Mouse (Mus musculus) heart, postnatal 36 days (tissue): ENCODE measurements at regions not wholly inside any gene's neighbourhood (a gene's known extent, or its start where the extent isn't known, plus 50 kb on each side); places are given as distances from the start of the nearest gene placed in this dataset.
A peak's percentile ranks its signal among the peaks of the same experiment; 100 is the strongest.

Experiments
- DNase-seq, 2 experiments: peaks; one replicate each; pipeline ENCODE4 v3.0.0; 2021 to 2022
- intact Hi-C: fragments of 180-260 bp; cut with DNase I; formaldehyde crosslinking; loops from one replicate; pipeline ENCODE4 v1.15.1; 2025

DNA sequence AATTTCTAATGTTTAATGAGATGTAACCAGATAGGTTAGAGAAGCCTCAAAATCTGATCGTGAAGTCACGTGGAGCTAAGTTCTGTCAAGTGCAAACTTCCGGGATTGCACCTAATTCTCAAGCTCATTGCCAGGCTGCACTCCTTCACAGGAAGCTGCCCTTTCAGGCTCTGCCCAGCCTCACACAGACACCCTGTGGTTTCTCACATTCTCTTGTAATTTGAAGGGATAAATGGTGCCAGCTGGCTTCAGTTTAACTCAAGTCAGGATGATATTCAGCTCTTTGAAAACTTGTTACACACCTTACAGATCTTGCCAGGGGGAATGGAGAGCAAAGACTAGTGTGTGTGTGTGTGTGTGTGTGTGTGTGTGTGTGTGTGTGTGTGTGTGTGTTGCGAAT is 529.3 kb upstream of the Tle4 start:
- DNase-seq: no peak
- intact Hi-C loops: no loop called here

GRCm38 (mm10) chr19:15108441-15109026 is 510.7 kb upstream of the Tle4 start:
- intact Hi-C loops: no loop called here
- DNase-seq: no peak

- DNase-seq: no peak
- intact Hi-C loops: no loop called here
Measured at GRCm38 (mm10) chr19:15095054-15095453, 497.2 kb upstream of the Tle4 start.

- no peak for DNase-seq
- intact Hi-C loops: no loop called here
Measured at GRCm38 (mm10) chr19:15093534-15093933, 495.7 kb upstream of the Tle4 start.

DNA sequence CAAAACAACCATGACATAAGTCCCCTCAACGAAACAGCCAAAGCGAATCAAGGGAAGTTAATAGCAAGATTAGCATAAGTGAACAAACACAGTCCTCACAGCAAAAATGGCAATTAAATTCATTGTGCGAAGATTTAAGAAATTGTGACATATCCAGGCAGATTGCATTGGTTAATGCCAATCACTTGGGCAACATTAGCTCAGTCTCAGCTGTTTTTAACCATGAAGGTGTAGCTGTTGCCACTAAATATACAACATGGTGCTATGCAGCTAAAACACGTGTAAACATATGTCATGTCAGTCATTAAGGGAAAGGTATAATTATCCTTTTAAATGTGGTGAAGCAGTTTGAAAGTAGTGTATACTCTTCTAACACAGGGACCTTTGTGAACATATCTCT is 482.8 kb upstream of the Tle4 start:
- intact Hi-C loops: no loop called here
- DNase-seq: no peak

DNA sequence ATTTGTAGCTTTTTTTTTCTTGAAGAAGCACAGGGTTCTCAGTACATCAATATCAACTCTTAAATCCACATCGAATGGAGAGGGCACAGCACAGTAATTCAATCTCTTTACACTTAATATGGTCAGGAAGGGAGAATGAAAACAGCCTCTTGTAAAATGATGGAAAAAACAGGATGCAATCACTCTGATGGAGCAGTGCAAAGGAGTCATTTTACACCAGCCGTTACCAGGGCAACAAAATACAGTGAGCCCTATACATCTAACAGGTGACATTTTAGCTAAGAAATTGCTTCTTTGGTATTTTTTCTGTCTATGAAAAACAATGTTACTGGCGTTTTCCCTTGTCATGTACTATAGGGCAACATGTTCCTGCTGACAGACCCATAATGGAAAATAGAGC is 459.9 kb upstream of the Tle4 start:
- DNase-seq: no peak

DNA sequence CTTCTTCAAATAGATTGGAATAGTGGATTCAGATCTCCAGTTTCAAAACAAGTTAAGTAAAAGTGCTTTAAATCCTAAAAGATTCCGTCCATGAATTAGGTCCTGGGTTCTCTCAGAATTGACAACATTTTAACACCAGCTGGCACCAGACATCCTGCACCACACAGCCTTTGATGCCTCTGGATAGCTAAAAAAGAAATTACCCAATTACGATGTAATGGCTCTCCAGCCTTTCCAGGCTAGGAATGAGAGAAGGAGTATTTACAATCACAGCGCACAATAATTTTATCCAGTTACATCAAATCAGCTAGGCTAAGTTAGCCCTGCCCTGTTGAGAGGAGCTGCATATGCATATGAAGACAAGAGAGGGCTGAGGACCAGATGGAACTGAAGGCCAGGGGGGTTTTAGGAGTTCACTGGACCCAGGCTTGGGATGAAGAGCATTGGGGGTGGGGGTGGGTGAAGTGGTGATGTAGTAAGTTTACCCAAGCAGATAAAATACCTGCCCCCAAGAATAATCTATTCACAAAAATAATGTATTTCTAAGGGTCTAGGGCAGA is 455.8 kb upstream of the Tle4 start:
- no peak for DNase-seq
- intact Hi-C loops: no loop called here

More for the DNA sequence above, 459.9 kb upstream of the Tle4 start:
- intact Hi-C loops: no loop called here

DNA sequence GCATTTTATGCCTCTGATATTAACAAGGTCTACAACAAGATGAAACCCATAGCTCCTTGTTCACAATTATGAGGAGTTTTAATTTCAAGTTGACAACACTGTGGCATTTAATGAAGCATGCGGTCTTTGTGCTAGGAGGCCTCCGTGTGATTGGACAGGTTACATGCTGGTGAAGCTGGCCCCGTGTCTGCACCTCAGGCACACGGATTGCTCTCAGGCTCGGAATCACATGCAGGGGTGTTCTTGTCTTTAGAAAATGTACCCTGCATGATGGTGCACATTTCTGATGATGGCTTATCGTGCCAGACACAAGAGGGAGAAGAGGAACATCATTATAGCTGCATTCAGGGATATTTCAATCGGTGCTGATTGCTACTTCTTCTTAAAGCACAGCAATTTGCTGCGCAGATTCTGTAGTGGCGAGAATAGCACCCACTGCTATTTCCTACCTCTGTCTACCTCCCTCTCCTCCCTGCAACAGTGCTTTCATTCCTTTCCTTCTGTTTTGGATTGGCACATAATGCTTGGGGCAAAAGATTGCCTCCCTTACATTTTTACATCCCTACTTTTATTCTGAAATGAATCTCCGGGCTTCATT is 454.9 kb upstream of the Tle4 start:
- DNase-seq: no peak
- intact Hi-C loops: no loop called here

DNA sequence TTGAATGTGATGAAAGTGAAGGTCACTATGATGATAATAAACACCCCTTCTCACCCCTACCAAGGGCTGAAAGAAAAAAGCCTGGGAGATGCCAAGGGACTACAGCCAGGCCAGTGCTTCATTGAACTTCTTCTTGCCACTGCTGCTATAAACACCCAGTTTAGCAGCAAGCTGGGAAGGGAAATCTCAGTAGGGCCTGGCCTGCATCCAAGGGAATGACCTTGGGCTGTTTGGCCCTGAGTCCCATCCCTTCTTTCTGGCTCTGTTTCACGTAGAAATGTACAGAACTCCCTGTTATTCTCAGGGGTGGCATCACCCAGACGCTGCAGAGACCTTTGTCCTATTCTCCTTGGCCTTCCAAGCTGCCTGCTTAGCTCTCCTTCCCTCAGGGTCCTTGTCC is 450.0 kb upstream of the Tle4 start:
- peak in 1 of 2 experiments; percentile 3 for DNase-seq
- intact Hi-C loops: no loop called here

DNA sequence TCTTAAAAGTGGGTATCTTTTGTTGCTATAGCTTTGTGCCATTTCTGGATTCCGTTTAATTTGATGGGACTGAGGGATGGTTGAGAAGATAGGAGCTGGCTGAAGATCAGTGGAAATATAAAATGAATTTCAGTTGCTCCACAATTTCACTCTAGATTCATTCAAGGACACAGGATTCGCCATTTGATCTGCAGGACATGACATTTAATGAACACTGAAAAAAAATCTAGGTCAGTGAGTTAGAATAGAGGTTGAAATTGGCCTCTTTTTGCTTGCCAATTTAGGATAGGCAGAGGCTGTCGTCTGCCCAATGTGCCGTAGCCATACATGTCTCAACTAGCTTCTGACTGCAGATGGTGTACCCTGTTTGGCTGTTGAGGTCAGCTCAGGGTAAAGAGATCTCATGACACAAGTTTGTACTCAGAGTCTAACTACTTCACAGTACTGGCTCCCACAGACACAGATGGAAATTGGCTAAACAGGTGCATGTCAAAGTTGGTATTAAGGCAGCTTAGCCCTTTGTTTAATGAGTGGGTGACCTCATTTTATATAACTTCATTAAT is 449.5 kb upstream of the Tle4 start:
- no peak for DNase-seq
- intact Hi-C loops: no loop called here

GRCm38 (mm10) chr19:15035554-15035953 is 437.7 kb upstream of the Tle4 start:
- peak; percentile 42 to 63 for DNase-seq

GRCm38 (mm10) chr19:15033921-15034320 is 436.1 kb upstream of the Tle4 start:
- intact Hi-C loops: loop anchor here (10.0 kb wide), 2 partner anchors 581 to 771 kb away; no protein-coding TSS in a partner anchor
- no peak for DNase-seq

More at GRCm38 (mm10) chr19:15035554-15035953, 437.7 kb upstream of the Tle4 start:
- intact Hi-C loops: loop anchor here (1.0 to 10.0 kb wide), 3 partner anchors 579 to 1054 kb away; no protein-coding TSS in a partner anchor

DNA sequence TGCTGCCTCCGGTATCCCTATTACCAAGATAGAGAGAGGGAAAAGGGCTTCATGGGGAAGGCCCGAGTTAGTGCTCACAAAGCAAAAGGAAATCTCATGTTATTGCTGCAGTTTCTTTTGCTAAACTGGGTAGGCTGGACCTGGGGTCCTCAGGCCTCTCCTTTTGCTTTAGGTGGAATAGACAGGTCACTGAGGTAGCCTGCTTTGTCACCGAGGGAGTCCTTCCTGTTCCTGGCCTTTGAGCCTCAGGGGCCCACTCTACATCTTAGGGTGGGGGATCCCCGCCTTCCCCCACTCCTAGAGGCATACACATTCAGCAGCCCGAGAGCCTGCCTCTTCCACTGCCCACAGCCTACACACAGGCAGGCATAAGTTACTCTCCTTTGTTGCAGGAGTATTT is 435.5 kb upstream of the Tle4 start:
- intact Hi-C loops: loop anchor here (10.0 kb wide), 2 partner anchors 581 to 771 kb away; no protein-coding TSS in a partner anchor
- DNase-seq: no peak

GRCm38 (mm10) chr19:15032297-15032947 is 434.6 kb upstream of the Tle4 start:
- no peak for DNase-seq
- intact Hi-C loops: loop anchor here (10.0 kb wide), 2 partner anchors 582 to 772 kb away; no protein-coding TSS in a partner anchor

DNA sequence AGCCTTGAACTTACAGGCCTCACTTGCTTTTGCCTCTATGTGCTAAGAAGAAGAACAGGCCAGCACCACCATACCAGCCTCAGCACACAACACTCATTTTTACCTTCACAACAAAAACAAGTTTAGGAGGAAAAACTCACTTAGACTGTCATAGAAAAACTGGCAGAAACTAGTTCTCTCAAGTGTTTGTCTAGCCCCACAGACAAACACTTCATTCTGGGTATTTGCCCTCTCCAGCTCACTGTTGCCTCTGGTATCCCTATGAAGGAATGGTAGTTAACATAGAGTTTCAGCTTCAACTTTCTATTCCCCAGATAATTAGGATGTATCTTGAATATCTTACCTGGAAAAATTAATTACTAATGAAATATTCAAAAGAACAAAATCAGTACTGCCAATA is 433.6 kb upstream of the Tle4 start:
- no peak for DNase-seq
- intact Hi-C loops: loop anchor here (10.0 kb wide), 2 partner anchors 583 to 773 kb away; no protein-coding TSS in a partner anchor

- intact Hi-C loops: no loop called here
Measured at GRCm38 (mm10) chr19:15003596-15003995, 405.7 kb upstream of the Tle4 start.

GRCm38 (mm10) chr19:14993344-14993743 is 395.5 kb upstream of the Tle4 start:
- intact Hi-C loops: no loop called here
- DNase-seq: no peak

More at GRCm38 (mm10) chr19:15003596-15003995, 405.7 kb upstream of the Tle4 start:
- no peak for DNase-seq

DNA sequence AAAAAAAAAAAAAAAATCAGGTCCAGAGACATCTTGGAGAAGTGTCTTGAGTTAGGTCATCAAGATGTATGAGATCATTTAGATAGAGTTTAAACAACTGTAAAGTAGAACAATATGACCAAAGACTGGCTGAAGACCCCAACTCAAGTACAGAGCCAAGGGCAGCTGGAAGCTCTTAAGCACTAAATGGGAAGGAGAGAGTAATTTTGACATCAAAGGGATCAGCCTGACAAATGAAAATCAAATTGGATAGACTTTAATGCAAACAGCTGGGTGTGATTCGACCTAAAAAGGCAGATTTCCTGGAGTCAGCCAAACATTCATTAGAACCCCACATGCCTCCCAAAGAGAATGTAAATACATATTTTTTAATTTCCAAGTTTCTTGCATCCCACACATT is 372.3 kb upstream of the Tle4 start:
- no peak for DNase-seq
- intact Hi-C loops: no loop called here

- intact Hi-C loops: no loop called here
- DNase-seq: no peak
Measured at GRCm38 (mm10) chr19:14968283-14968682, 370.4 kb upstream of the Tle4 start.

DNA sequence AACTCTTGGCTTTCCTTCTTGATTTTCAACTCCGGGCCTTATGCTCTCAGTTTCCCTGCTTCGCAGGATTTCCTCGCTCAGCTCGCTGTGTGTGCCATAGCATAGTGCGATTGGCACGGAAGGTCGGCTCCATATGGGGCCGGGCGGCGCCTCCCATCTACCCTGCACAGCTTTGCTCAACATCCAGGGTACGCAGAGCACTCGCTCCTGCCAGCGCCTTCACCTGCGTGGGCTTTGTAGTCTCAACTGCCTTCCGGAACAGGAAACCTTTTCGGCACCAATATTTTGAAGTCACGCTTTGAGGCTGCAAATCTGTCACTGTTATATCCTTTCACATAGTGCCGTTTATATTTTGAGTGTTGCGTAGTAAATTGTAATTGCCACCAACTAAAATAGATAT is 359.9 kb upstream of the Tle4 start:
- intact Hi-C loops: no loop called here
- DNase-seq: no peak

DNA sequence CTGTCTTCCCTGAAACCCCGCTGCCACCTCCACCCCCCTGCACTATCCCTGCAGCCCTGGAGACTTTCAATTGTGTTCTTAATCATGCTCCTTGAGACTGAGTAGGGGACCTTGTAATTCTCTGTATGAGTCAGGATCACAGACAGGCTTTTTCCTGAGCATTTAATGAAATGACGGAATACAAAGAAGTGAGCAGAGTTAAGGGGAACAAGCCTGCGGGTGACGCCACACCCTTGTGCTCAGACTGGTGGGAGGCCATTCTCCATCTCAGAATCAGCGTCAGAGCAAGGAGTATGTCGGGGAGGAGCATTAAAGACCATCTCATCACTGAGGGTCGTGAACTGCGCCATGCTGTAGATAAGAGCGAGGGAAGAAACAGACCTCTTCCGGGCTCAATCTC is 359.3 kb upstream of the Tle4 start:
- intact Hi-C loops: no loop called here

More for the DNA sequence above, 359.3 kb upstream of the Tle4 start:
- no peak for DNase-seq
